Mouse (Mus musculus) midbrain, embryonic 11.5 days (tissue): Measurements from ENCODE around the gene Rimklb. TPM values are rescaled to one million over a fixed set of nuclear protein-coding genes. Genes with fewer than 3 reads are reported as not detected.
A peak's percentile ranks its signal among the peaks of the same experiment; 100 is the strongest.
"Not testable (repeated sequence)": the region's sequence is repeated elsewhere in the genome, so short reads cannot be mapped to it uniquely, and the experiment has no call there.

Source experiments
- ATAC-seq: fragments of 200-750 bp; cut with Nextera tagmentation; 2 replicates; pipeline ENCODE4 v1.8.0; 2017; ENCODE audit warnings: moderate TSS enrichment, moderate library complexity; ENCODE audit not compliant: low FRiP score
- DNase-seq: peaks from one replicate; pipeline ENCODE4 v3.0.0; 2015; ENCODE audit warnings: low spot score; ENCODE audit errors: missing footprints
- H3K27ac ChIP-seq: fragments of 300-500 bp; sonication (generic); 2 replicates; pipeline ENCODE4 v1.5.1; 2014; ENCODE audit warnings: low read depth, low read length
- H3K27me3 ChIP-seq: fragments of 300-500 bp; sonication (generic); 2 replicates; pipeline ENCODE4 v1.6.1; 2014; ENCODE audit warnings: mild to moderate bottlenecking, low read length, moderate library complexity, mixed read lengths; ENCODE audit not compliant: control insufficient read depth, insufficient read depth
- H3K36me3 ChIP-seq: fragments of 300-500 bp; sonication (generic); 2 replicates; pipeline ENCODE4 v1.6.1; 2014; ENCODE audit warnings: mild to moderate bottlenecking, low read length, moderate library complexity, mixed read lengths; ENCODE audit not compliant: control insufficient read depth, insufficient read depth
- H3K4me1 ChIP-seq: fragments of 300-500 bp; sonication (generic); 2 replicates; pipeline ENCODE4 v1.6.1; 2014; ENCODE audit warnings: low read length; ENCODE audit not compliant: control insufficient read depth, insufficient read depth
- H3K4me2 ChIP-seq: fragments of 300-500 bp; sonication (generic); 2 replicates; pipeline ENCODE4 v1.6.1; 2014; ENCODE audit warnings: mild to moderate bottlenecking, moderate library complexity
- H3K4me3 ChIP-seq: fragments of 300-500 bp; sonication (generic); 2 replicates; pipeline ENCODE4 v1.5.1; 2014; ENCODE audit warnings: low read depth, low read length
- H3K9ac ChIP-seq: fragments of 300-500 bp; sonication (generic); 2 replicates; pipeline ENCODE4 v1.6.1; 2014; ENCODE audit warnings: low read length
- H3K9me3 ChIP-seq: fragments of 300-500 bp; sonication (generic); 2 replicates; pipeline ENCODE4 v1.6.1; 2016; ENCODE audit warnings: low read length; ENCODE audit not compliant: control insufficient read depth
- WGBS: fragments of 180-500 bp; shearing (Covaris S2); extraction: QIAGEN DNeasy Blood & Tissue Kit; methylation state at CpG from one replicate; pipeline ENCODE4 v1.1.7; 2014; 5-methylcytosine and 5-hydroxymethylcytosine counted together
- polyA plus RNA-seq: library from polyadenylated mRNA; unstranded; fragments of >200 nt; fragmentation: Nextera tagmentation; extraction: Ambion mirVana; gene quantifications from 2 replicates; pipeline ENCODE4 v1.2.1, GENCODE M21; 2014

Gene Rimklb
- polyA plus RNA-seq, 1 experiment from 2014 or later: 67.4 TPM

DNA sequence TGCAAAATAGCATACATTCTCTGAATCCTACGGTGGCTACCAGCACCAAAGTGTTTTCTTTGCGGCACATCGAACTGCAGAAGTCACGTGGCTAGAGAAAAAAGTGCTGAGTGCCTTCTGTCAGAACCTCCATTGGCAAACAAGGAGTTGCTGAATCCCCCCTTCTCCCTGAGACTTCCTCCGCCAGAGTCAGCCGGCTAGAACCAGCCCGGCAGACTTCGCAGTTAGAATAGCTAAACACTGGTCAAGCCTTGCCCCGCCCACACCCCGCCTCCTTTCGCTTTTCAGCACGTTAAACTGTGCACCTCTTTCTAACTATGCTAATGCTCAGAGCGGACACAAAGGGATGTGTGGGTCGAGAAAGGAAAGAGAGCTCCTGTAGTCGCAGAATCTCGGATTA lies 7.0 kb downstream of the Rimklb start:
- WGBS: under 1% methylated on average over 16 of the region's 16 CpGs
- ATAC-seq (peak; percentile 84), DNase-seq (peak; percentile 99)
- Histone ChIP-seq H3K27ac (peak overlapping the region; percentile 69), H3K36me3 (no peaks in the 10 kb centered on the region), H3K4me3 (peak overlapping the region; percentile 31), H3K4me2 (peak overlapping the region; percentile 42), H3K9ac (peak overlapping the region; percentile 56), H3K4me1 (peaks cover 26% of the 10 kb centered on the region), H3K9me3 (no peaks in the 10 kb centered on the region), H3K27me3 (no peaks in the 10 kb centered on the region)

DNA sequence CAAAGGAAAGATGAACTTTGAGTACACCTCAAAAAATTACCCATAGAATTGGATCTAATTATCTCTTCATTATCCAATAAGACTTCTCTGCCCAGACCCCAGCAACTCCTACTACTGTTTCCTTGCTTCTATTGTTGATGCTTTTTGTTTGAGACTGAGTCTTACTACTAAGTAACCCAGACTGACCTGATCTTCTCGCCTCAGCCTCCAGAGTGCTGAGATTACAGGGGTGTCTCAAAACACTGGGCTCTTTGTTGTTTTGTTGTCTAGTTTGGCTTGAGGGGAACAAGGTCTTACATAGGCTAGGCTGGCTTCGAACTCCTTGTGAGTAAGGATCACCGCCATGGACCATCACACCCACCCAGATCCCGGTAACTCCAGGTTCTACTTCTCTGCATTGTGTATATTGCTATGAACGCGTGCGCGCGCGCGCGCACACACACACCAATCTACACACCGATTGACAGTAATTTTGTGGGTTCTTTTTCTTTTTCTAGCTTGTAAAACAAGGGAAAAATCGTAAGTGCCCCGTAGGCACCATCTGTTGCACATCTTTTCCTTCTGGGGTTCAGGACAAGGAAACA lies 7.5 kb downstream of the Rimklb start:
- H3K27ac ChIP-seq: peak overlapping the region; percentile 69
- no peaks in the 10 kb centered on the region for H3K27me3 ChIP-seq
- H3K9ac ChIP-seq: peak overlapping the region; percentile 56
- H3K4me2 ChIP-seq: peak overlapping the region; percentile 42
- H3K36me3 ChIP-seq: no peaks in the 10 kb centered on the region
- ATAC-seq: no peak
- peak overlapping the region; percentile 31 for H3K4me3 ChIP-seq
- H3K9me3 ChIP-seq: no peaks in the 10 kb centered on the region
- peak; percentile 88 for DNase-seq
- H3K4me1 ChIP-seq: peaks cover 25% of the 10 kb centered on the region
- 21% methylated on average over 15 of the region's 15 CpGs for WGBS

DNA sequence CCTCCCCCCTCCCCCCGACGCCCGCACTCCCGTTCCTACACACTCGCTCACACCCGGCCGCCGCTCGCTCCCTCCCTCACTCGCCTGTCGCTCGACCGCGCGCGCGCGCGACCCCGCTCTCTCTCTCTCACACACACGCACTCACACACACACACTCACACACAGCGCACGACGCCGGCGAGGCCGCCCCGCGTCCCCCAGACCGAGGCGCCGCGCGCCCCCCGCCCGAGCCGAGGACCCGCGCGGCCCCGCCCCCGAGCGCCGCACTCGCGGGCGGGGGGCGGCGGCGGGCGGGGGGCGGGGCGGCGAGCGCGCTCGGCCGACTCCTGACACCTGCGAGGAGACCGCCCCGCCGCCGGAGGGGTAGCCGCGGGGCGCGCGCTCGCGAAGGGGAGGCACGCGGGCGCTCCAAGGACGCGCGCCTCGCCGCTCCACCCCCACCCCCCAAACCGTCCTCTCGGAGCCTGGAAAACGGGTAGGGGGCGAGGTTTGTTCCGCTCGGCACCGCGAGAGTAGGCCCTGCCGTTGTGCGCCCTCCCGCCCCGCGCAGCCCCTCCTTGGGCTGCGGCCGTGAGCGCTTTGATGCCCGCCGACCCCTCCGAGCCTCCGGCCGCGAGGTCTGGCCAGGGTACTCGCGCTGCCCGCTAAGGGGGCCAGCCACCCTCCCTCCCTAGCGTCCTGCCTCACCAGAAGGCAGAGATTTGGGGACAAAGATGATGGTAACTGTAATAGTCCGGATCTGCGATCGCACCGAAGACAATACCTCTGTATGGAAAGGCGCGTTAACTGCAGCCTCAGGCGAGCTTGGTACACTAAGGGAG lies 12.1 kb downstream of the Rimklb start:
- 1% methylated on average over 35 of the region's 111 CpGs for whole genome bisulfite sequencing
- DNase-seq: peak; percentile 98
- peaks cover 9% of the 10 kb centered on the region for H3K4me1 ChIP-seq

DNA sequence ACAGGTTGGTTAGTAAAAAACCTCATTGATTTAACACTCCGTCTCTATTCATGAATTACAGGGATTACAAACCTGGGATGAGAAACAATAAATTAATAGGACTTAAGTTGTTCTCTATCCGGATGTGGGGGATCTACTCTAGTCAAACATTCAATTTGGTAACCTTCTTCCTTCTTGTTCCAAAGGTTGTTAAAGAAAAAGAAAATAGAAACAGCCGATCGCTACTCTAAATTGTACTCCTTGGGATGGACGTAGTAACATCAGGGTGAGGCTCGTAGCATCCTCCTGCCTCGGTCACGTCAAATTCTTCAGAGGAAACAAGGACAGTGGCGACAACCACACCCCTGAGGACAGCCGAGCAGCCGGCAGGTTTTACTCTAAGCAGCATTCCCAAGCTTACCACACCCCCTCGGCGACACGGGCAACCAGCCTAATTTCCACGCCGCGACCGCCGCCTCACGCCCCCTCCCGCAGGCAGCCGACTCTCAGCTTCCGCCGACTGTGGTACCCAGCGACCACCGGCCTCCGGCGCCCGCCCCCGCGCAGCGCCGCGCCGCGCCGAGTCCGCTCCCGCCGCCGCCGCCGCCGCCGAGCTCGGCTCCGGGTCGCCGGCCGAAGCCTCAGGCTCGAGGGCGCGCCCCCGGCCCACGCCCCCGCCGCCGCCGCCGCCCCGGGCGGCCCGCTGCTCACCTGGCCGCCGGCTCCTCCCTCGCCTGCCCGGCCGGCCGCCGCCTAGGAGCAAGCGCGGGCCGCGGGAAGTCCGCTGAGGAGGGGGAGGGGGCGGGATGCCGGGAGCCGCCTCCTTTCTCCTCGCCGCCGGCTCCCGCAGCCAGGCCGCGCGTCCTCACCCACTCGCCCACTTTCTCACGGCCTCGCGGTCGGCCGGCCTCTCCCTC lies 12.9 kb downstream of the Rimklb start:
- WGBS: 3% methylated on average over 25 of the region's 91 CpGs
- Histone ChIP-seq H3K27me3 (no peaks in the 10 kb centered on the region), H3K4me1 (peaks cover 9% of the 10 kb centered on the region), H3K27ac (peak overlapping the region; percentile 64), H3K9ac (peak overlapping the region; percentile 88), H3K4me2 (peak overlapping the region; percentile 35), H3K36me3 (no peaks in the 10 kb centered on the region), H3K9me3 (no peaks in the 10 kb centered on the region), H3K4me3 (peak overlapping the region; percentile 79)
- ATAC-seq: peak; percentile 78
- peak; percentile 92 for DNase-seq

More for the DNA sequence above, 12.1 kb downstream of the Rimklb start:
- no peaks in the 10 kb centered on the region for H3K27me3 ChIP-seq
- peak overlapping the region; percentile 79 for H3K4me3 ChIP-seq
- no peaks in the 10 kb centered on the region for H3K36me3 ChIP-seq
- H3K9ac ChIP-seq: peak overlapping the region; percentile 88
- peak; percentile 92 for ATAC-seq
- H3K27ac ChIP-seq: peak overlapping the region; percentile 64
- no peaks in the 10 kb centered on the region for H3K9me3 ChIP-seq
- peak overlapping the region; percentile 35 for H3K4me2 ChIP-seq

DNA sequence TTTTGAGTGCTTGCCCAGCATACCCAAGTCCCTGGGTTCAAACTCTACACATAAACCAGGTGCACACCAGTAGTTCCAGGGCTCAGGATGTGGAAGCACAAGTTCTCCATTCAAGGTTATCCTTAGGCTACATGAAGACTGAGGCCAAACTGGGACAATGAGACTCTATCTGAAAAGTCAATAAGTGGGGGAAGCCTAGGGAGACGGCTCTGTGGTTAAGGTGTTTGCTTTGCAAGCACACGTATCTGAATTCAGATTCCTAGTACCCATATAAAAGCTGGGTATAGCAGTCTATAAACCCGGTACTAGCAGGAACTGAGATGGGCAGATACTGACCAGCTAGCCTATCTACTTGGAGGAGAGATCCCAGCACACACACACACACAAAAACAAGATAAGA lies 20.5 kb downstream of the Rimklb start:
- H3K4me2 ChIP-seq: no peak overlapping the region
- H3K27me3 ChIP-seq: no peaks in the 10 kb centered on the region
- DNase-seq: no peak
- H3K9ac ChIP-seq: no peak overlapping the region
- H3K4me1 ChIP-seq: no peaks in the 10 kb centered on the region
- 84% methylated on average over 3 of the region's 3 CpGs for WGBS
- ATAC-seq: no peak
- H3K36me3 ChIP-seq: no peaks in the 10 kb centered on the region
- H3K27ac ChIP-seq: no peak overlapping the region
- H3K9me3 ChIP-seq: no peaks in the 10 kb centered on the region
- H3K4me3 ChIP-seq: no peak overlapping the region

DNA sequence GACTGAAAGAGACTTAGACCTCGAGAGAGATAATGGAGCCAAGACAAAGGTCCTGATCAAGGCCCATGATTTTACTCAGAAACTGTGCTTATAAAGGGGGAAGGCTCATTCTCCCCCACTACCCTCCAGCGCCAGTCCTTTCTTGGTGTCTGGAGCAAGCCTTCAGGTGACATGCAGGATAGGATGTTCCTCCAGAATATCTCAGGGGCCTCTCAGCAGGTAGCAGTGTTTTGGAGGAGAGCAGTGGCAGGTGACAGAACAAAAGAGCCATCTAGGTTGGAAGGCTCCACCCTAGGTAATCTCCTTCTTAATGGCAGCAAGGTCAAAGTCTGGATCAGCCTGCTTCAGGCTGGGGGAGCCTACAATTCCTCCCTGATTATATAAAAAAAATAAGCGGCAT lies 27.1 kb downstream of the Rimklb start:
- WGBS: 79% methylated on average over 3 of the region's 3 CpGs
- H3K36me3 ChIP-seq, H3K4me1 ChIP-seq, H3K27me3 ChIP-seq, H3K4me2 ChIP-seq, H3K4me3 ChIP-seq, DNase-seq, H3K9me3 ChIP-seq, H3K27ac ChIP-seq, ATAC-seq, H3K9ac ChIP-seq: not testable (repeated sequence)

DNA sequence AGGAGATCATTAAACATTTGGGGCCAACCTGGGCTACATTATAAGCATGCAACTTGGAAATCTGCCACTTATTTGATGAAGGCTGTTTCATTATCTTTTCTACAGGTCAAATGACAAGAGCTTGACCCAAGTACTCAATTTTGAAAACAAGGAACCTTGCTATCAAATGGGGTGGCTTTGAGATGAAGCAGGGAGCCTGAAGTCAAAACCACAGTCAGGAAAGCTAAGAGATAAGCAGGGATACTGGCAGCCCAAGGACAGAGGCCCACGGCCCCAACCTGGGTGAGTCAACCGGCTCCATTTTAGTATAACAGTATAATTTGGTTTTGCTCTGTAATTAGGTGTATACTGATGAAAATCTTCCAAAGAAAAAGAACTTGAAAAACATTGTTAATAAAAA lies 28.3 kb downstream of the Rimklb start:
- Histone ChIP-seq H3K4me1 (no peaks in the 10 kb centered on the region), H3K9ac (no peak overlapping the region), H3K9me3 (no peaks in the 10 kb centered on the region), H3K27ac (no peak overlapping the region), H3K4me3 (no peak overlapping the region), H3K27me3 (no peaks in the 10 kb centered on the region), H3K36me3 (peaks cover 11% of the 10 kb centered on the region; the same call in 1 of the 2 replicates), H3K4me2 (no peak overlapping the region)
- DNase-seq (no peak), ATAC-seq (no peak)
- WGBS: 97% methylated on average over 2 of the region's 2 CpGs

DNA sequence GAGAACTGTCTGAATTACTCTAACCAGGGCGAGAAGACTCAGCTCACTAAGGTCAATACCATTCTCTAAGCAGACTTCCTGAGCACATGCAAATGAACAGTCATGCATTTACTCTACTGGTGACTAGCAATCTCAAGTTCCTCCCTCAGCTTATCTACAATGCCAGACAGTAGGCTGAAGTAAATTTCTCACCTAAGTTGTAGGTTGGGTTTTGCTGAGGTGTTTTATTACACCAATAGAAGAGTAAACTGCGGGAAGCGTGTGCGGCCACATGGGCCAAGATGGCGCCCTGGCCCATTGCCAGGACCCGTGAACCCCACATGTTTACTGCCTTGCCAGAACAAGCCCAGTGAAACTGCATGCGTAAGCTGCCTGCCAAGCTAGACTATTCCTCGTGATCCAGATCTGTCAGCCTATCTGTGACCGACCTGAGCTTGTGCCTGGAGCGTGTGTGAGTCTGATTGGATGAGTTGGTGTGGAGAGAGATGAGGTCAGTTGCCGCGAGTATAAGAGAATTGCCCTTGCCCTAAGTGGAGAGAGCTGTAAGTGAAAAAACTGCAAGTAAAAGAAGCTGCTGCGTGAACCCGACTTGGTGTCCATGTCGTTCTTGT lies 29.4 kb downstream of the Rimklb start:
- ATAC-seq (no peak), DNase-seq (no peak)
- Histone ChIP-seq H3K4me1 (no peaks in the 10 kb centered on the region), H3K36me3 (peaks cover 11% of the 10 kb centered on the region; the same call in 1 of the 2 replicates), H3K4me2 (no peak overlapping the region), H3K27ac (no peak overlapping the region), H3K9ac (no peak overlapping the region), H3K9me3 (no peaks in the 10 kb centered on the region), H3K27me3 (no peaks in the 10 kb centered on the region), H3K4me3 (no peak overlapping the region)
- WGBS: 95% methylated on average over 15 of the region's 15 CpGs
